Mouse (Mus musculus) kidney, adult 18-20 months (tissue): ENCODE measurements around the gene Il17a.
"Not testable (repeated sequence)": the region's sequence is repeated elsewhere in the genome, so short reads cannot be mapped to it uniquely, and the experiment has no call there.

ENCODE experiments used
- DNase-seq: peaks from one replicate; pipeline ENCODE4 v3.0.0; 2021

Il17a gene

DNA sequence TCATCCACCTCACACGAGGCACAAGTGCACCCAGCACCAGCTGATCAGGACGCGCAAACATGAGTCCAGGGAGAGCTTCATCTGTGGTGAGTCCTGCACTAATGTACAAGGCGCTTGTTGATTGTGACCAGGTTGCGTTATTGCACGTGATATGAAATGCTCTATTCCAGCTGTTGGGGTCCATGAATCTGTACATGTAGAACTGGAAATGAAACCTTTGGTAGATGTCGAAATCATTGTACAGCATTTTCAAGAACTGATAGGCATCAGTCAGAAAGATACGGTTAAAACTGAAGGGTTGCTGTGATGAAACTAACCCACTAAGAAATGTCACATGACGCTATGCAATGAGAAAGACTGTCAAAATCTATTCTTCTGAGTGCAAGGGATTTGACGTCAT, at the start of gene Il17a:
Il17a (plus strand) TSS at position 3 of the 400 bp plus-strand sequence.
- DNase-seq: no peak

DNA sequence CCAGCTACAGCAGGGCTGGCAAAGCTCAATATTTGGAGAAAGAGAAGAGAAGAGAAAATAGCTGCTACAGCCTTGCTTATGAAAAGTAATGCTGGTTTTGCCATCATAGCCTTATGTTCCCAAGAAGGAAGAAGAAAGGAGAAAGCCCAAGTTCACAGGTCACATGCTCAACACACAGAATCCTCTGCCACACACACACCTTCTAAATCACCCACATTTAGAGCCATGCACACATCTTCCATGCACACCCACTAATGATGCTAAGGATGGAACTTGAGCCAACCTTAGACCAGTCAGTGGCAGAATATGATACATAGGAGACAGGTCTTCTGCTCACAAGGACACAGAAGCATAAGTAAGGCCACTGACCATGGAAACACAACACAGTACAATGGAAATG, 47.9 kb upstream of the Il17a start:
- no peak for DNase-seq

DNA sequence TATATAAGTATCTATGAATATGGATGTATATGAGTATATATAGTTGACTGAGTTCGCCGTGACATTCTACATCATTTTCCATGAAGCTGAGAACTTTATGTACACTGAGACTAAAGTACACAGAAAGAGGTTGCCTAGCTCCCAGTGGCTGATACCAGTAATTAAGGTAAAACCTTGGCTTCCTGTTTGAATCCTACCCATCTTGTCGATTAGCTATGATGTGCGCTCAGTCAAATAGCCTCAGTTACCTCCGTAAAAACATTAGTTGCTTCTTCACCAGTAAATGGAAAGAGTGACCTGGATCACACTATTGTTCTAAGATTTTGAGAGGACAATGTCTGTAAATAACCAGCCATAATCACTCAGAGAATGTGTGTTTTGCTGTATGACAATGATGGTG, 47.3 kb upstream of the Il17a start:
- DNase-seq: no peak

DNA sequence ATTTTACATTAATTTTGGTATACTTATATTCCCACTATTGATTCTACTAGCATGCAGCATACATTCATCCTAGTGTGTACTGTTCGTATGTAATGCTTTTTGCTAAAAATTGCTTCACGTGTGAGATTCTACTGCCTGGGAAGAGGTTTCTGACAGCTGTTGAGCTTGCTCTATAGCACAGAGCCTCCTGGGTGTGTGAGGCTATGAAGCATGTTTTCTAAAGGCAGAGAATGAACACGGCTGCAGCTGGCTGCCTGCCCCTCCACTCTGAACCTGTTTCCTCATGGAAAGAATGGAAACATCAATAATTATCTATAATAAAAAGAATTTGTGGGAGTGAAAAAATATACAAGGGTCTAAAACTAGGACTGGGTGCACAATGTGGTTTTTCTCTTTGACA, 46.9 kb upstream of the Il17a start:
- DNase-seq: no peak

DNA sequence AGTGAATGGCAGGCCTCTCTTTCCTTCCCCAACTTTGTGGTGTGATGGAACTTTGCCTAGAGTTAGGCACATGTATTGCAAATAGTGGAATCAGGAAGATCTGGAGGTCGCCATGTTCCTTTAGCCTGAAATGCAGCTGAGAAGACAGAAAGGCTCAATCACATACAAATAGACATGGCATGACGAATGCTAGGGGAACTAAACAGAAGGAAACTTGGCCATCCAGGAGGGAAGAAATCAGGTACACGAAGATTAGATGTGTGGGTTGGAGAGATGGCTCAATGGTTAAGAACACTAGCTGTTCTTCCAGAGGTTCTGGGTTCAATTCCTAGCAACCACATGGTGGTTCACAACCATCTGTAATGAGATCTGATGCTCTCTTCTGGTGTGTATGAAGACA, 46.3 kb upstream of the Il17a start:
- DNase-seq: no peak

DNA sequence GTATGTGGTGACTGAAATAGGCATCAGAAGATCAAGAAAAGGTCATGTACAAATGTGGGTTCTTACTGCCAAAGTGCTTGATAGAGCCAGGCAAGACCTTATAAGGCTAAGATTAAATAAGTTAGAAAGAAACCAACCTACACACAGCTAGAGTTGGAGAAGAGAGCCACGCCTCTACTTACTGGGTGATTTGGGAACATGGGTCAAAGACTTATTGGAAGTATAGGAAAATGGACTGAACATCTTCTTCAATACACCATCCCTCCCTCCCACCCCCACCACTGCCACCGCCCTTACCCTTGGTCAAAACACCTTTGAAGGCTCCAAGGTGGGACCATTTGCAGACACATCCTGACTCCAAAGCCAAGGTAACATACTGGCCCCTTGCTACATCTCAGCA, 45.3 kb upstream of the Il17a start:
- DNase-seq: no peak

DNA sequence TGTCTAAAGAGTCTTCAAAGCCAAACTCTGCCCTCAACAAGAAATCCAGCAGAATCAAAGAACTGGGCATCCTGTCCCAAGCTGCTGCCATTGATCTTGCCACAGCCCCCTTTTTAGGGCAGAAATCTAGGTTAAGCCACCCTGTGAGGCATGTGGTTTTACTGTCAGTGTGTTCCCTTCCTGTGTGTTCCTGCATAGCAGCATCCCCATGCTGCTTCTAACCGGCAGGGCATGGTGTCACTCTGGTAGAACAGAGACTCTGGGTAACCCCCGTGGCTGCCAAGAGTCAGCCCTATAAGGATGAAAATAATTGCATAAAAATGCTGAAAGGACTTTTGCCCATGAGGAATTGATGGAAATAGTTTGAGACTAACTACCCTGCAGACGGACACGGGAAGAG, 44.8 kb upstream of the Il17a start:
- DNase-seq: no peak

DNA sequence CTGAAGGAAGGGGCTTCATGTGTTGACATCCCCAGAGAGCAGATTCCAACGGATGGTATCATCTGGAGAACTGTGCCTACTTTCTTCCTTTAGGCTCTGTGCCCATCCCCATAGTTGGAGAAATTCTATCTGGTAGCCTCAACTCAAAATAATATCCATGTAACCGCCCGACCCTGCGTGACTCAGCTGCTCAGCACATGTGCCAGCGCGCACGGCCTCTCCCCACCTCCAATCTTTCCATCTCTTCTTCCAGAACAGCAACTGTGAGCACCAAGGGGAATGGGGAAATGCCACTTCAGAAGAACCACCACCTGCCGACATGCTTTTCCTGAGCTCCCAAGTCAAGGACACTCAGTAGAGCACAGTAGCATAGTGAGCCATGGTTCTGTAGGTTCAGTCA, 39.4 kb upstream of the Il17a start:
- DNase-seq: no peak

DNA sequence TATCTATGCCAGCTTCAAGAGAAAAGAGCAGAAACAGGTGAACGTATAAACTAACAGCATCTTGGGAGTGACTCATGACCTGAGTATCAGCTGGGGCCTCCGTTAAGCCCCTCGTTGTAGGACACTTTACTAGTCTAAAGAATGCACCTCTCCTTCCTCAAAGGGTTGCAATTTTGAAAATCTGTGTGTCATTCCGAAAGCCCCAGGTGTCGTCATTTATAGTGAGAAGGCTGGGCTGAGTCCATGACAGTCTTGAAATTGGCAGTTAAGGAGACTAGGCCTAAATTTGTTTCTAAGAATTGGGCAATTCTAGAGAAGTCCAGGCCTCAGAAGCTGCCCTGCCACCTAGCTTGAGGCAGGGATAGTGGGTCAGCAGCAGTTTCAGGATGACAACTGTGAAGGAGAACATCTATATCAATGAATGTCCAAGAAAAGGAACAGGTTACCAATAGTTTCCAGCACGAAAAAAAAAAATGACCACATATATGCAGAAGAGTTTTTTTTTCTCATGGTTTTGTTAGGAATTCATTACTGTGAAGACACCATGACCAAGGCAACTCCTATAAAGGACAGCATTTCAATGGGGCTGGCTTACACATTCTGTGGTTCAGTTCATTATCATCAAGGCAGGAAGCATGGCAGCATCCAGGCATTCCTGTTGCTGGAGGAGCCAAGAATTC, 36.9 kb upstream of the Il17a start:
- no peak for DNase-seq

DNA sequence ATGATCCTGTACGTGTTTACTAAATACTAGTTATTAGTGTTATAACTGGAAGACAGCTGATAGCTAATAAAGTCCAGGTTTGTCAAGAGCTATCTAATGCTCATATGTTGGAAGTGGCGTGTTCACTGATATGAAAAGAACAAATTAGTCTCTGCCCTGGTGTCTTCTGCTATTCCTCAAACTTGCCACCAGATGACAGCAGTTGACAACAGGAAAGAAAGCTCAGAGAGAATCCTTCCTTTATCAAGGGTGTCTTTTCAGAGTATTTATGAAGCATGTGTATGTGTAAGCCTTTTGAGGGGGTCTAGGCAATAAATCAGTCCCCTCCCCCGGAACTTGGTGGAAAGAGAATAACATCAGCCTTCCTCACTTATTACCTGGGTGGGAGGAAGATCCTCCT, 30.7 kb upstream of the Il17a start:
- DNase-seq: no peak

DNA sequence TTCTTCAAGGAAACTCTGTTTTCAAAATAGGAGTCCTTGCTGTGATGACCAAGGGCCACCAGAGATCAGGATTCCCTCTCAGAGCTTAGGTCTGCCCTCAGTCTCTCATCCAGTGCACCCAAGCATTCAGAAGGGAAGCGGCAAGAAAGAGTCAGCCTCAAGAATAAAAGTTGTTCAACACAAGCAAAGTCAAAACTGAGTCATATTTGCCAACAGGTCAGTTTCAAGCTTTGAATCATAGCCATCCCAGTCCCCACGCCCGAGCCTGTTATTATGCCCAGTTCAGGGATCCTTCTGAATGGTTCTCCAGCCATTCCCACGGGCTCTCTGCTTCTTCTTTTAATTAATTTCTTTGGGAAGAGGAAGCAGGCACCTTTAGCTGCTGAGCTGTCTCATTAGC, 5.9 kb downstream of the Il17a start:
- DNase-seq: no peak

DNA sequence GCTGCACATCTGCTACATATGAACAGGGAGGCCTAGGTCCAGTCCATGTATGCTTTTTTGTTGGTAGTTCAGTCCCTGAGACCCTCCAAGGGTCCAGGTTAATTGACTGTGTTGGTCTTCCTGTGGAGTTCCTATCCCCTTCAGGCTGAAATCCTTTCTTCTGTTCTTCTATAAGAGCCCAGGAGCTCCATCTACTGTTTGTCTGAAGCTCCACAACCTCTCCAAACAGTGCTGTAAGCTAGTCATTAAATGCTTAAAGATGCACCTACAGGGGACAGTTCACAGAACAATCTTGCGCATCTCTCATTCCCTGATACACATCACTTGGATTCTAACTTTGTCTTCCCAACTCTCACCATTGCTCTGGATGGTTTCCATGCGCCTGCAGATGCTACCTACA, 7.8 kb downstream of the Il17a start:
- DNase-seq: peak; percentile 13

DNA sequence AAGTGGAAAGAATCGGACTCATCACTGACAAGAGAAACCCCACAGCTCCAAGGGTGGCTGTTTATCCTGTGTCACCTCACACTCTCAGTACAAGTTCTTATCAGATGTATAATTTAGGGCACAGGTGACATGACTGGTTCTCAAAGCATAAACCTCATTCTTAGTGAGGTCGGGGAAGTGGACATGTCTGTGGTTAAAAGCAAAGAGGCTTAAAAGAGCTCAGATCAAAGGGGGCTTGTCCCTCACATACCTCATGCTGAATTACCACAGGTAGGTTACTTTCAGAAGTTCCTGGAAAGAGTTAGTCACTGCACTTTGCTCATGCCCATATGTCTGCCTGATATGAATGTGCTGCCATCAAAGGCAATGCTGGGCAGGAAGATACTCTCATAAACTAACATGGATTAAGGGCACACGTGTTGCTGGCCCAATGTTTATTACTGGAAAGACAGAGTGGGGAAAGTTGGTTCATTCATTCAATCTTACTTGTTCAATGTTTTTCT, 9.8 kb downstream of the Il17a start:
- no peak for DNase-seq

DNA sequence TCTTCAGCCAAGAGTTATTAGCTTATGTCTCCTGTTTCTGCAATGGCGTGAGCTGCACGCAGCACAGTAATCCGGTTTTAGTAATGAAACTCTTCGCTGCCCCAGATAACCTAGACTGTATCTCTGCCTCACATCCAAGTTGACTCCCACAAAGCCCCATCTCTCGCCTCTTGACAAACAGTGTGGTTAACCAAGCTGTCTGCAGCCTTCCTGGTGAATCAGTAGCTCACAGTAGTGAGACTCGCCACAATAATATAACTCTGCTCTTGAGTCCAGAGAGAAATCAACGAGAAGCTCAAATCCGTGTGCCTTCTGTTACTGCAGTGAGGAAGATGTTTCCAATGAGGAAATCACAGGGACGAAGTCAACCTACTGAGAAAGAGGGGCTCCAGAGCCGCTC, 23.7 kb downstream of the Il17a start:
- DNase-seq: no peak

DNA sequence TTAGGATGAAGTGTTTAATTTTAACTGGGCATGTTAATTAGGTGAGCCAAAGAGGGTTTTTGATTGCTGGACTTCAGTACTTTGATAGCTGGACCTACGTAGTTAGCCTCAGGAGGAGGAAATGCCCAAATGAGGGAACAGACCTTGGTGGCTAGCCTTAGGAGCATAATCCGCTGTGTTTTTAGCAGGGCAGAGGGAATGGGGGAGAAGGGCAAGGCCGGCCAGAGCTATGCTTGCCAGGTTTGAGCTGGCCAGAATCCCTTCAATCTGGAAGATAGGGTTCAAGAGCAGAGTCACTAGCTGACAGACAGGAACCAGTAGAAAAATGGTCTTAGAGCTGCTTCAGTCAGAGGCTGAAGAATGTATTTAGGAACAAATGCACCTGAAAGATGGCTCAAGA, 26.9 kb downstream of the Il17a start:
- no peak for DNase-seq

DNA sequence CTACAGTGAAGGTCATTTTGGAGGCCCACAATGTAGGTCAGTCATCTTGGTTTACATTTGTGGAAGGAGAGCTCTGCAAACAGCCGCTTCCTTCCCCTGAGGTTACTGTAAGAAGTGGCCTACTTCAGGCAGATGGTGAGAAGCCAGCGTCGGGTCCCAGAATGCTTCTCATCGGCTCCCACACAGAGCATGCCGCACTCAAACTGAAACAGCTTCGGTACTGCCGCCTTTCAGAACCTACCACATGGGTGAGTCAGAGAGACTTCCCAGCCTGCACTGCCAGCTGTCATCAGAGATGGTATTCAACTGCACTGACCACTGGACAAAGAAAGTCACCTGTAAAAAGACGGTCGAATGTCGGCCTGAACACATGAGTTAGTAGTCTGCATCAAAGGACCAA, 29.1 kb downstream of the Il17a start:
- DNase-seq: no peak

DNA sequence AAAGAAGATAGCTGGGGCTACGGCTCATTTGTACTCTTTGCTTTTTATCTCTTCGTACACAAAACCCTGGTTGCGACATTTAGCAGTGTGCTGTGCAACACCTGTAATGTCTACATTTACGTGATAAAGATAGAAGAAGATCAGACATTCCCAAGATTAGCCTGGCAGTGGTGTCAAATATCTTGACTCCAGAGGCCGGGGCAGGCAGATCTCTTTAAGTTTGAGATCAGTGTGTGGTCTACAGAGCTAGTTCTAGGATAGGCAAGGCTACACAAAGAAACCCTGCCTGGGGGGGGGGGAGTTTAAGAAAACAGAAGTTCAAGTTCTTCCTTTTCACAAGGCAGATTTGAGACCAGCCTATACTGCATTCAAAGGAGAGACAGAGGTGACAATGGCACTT, 29.6 kb downstream of the Il17a start:
- DNase-seq: no peak

DNA sequence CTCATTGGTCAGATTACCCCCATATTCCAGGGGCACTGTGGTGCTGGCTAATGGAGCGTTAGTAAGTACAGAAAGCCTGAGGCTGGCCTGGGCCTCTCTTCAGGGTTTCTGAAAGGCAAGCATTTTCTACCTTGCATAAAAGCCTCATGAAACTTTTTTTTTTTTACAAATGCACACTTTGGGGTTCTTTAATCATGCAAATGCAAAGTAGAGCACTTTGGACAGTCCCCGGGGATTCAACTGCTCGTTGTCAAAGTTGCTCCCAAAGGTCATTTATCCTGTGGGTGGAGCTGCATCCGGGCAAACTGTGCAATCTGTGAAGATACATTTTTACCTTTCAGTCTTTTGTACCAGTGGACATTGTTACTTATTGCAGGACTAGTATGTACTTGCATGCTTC, 30.7 kb downstream of the Il17a start:
- no peak for DNase-seq

DNA sequence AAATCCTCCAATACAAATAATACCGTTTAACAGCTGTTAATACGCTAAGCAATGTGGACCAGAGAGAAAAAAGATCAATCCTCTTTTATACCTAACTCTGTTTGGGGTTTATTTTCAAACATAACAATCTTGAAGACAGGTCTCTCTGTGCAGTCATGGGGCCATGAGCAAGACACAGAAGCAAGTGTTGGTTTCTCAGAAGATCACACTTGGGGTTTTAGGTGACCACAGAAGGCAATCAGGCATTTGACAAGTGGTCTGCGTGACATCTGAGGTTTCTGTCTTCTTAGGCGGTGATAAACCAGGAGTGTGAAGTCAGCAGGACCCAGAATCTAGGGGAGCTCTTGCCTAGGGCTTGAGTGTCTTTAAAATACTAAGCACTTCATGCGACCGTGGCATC, 35.8 kb downstream of the Il17a start:
- DNase-seq: no peak

DNA sequence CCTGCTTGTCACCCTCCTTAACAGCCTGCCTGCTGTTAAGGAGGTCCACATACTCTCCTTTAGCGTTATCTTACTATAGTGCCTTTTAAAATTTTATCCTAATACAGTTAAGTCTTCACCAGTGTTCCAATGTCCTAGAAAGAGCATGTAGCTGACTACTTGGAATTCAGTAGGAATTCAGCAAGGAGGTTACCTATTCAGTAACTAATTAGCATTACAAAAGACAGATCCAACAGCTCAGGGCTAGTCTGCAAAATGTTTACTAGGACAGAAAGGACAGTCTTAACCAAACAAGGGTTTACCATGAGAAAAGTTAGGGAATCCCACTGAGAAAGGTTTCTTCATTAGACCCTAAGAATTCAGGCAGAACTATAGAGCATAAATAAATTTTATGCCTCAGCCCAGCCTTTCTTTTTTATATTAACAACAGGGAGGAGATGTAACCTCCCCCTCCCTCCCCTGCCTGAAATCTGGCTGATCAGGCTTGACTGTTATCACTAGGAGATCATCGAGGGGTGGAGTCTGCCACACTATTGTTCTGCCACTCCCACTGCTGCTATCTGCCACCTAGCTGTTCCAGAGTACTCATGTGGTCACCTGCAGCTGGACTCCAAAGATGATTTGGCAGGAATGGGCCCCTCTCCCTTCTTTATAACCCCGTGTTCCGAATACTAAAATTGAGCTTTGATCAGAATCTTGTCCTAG, 43.5 kb downstream of the Il17a start:
- DNase-seq: not testable (repeated sequence)

DNA sequence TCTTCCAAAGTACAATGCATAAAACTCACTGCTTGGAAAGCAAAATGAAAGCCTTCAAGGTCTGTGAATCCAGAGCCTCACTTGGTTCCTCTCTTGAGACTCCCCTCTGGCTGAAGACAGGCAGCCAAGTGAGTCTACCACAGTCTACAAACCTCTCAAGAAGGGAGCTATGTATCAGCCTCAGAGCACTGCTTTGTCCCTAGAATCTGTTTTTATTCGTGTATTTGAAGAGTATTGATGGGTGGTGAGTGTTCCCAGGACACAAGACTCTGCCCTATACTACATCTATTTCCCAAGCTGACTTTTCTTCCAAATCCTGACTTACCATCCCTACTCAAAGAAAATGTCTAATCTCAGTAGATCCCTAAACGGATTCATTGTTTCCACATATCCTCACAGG, 47.7 kb downstream of the Il17a start:
- DNase-seq: no peak
